Mouse (Mus musculus): Measurements from ENCODE around the gene Aig1.

Gene Aig1

DNA sequence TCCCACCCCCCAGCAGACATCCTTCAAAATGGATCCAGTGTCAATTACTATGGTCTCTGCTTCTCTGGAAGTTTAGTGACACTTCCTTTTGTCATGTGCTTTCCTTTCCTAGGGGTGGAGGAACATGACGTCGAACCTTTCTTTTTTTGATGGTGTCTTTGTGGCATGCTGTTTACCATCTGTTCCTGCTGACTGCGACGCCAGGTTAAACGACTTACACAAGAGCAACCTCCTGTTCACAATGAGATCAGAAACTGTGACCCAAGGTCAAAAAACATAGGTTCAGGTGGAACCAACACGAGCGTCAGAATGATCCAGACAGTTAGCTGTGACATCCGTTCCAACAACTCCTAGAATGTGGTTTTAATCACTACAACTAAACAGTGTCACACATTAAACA lies 166.7 kb downstream of the Aig1 start:
- DNase-seq (ENCODE audit: low spot score): no peak

GRCm38 (mm10) chr10:13696326-13696725 lies 172.5 kb downstream of the Aig1 start:
- no peak for DNase-seq (ENCODE audit: low spot score)

DNA sequence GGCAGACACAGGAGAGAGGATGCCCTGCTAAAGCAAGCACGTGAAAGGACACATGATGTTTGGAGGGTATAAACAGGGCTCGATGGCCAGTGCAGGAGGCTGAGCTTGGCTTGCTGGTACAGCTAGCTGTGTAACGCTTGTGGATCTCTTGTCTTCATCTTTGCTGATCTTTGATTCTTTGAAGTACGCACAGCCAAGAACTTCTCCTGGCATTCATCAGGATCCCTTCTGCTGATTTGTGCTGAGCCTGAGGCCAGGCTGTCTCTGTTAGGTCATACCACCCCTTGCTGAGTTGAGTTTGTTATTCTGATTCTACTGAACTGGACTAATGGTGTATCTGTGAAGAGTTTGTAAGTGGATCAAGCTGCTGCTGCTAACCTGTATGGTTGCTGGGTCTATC lies 175.5 kb downstream of the Aig1 start:
- no peak for DNase-seq (ENCODE audit: low spot score)

GRCm38 (mm10) chr10:13690773-13691172 lies 178.0 kb downstream of the Aig1 start:
- DNase-seq (ENCODE audit: low spot score): no peak

- no peak for DNase-seq (ENCODE audit: low spot score)
Observed at GRCm38 (mm10) chr10:13689841-13690590, 178.8 kb downstream of the Aig1 start.

DNA sequence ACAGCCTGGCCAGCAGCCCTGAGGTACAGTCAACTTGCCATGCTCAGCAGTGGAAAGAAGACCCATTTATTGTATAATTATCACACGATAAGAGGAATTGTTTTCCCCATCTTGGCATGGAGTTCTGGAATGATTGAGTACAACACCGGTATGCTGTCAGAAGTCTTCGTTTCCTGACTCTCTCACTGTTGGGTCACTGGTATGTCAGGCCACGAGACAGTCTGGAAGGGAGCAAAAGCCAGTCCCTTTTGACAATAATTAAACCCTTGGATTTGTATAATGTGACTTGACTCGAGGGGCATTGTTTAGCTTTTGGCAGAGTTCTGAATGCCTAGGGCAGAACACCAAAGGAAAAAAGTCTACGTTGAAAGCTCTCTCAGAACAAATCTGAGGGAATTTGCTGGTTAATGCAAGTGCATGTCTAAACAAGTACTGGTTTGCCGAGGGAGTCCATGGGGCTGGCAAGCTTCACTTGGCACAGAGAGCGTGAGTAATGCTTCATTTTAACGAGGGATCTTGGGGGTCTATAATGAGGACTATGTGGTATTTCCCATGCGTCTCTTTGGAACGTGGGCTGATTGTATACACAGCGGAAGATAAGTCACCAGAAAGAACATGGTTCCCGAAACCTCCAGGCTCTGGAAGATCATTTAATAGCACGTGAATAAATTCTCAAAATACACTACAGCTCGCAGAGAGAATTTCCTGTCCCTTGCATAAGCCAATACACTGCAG lies 180.2 kb downstream of the Aig1 start:
- DNase-seq (ENCODE audit: low spot score): no peak

DNA sequence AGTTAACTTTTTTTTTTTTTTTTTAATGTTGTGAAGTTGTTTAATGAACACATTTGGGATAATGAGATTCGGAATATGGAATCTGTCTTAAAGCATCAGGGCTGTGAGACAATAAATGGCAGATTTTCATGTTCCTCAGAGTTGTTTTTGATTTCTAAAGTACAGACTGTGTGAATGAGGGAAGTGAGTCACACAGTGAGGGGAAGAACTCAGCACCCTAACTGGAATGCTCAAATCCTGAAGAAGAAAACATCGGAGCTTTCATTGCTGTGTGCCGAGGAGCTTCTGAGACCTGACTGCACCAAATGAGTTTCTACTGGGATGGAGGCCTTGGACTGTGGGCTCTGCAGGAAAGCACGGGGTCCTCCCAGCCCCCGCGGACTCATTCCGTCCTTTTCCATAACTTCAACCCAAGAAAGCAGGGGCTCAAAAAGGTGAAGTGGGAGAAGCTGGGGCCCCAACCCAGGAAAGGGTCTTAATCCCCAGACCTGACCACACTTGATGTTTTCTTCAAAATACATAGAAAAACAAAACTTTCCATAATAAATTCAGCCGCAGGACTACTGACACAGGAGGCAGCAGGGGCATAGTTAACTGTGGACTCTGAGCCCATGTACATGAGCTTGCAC lies 181.5 kb downstream of the Aig1 start:
- no peak for DNase-seq (ENCODE audit: low spot score)

- no peak for DNase-seq (ENCODE audit: low spot score)
Observed at GRCm38 (mm10) chr10:13686127-13686526, 182.7 kb downstream of the Aig1 start.

DNA sequence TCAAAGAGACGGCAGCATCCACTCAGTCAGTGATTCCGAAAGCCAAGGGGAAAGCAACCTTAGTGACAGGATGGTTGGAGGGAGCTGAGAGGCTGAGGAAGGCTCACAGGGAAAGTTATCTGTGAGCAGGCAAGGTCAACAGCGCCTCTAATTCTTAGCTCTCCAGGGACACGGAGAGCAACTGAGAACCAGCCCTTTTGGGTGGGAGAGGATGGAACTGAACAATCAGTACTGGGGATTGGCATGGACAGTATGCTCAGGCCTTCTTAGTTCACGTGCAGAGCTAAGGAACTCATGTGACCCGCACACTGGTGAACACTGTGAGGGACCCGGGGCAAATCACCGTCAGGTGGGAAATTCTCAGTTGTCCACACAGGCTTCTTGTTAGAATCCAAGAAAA lies 183.4 kb downstream of the Aig1 start:
- DNase-seq (ENCODE audit: low spot score): no peak

- no peak for DNase-seq (ENCODE audit: low spot score)
Observed at GRCm38 (mm10) chr10:13684452-13684851, 184.3 kb downstream of the Aig1 start.

GRCm38 (mm10) chr10:13682565-13682964 lies 186.2 kb downstream of the Aig1 start:
- no peak for DNase-seq (ENCODE audit: low spot score)

DNA sequence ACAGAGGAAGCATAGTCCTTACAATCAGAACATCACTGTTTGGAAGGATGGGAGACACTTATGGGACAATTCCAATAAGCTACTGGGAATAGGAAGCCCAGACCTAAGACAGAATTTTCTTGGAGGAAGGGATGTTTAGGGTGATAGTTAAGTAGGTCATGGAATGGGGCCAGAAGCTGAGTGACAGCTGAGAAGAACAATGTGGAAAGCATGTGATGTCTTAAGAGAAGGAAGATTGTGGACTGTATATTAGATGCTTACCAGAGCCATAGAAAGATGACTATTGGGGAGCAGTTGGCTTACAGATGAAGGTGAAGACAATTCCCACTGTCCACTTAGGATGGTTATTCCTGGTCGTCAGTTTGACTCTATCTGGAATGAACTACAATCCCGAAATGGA lies 191.3 kb downstream of the Aig1 start:
- no peak for DNase-seq (ENCODE audit: low spot score)

DNA sequence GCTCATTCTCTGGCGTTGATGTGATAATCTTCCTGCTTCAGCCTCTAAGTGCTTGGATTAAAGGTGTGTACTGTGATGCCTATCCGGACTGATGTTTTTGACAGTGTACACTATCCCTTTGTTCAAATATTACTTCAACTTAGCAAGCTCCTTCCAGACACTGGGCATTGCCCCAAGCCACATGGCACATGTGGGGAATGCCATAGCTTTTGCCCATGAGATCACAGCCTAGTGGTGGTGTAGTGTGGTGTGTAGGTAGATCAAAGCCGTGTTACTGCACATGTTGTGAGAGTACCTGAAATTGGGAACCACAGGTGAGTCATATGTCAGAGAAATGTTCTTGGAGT lies 193.8 kb downstream of the Aig1 start:
- DNase-seq (ENCODE audit: low spot score): no peak

DNA sequence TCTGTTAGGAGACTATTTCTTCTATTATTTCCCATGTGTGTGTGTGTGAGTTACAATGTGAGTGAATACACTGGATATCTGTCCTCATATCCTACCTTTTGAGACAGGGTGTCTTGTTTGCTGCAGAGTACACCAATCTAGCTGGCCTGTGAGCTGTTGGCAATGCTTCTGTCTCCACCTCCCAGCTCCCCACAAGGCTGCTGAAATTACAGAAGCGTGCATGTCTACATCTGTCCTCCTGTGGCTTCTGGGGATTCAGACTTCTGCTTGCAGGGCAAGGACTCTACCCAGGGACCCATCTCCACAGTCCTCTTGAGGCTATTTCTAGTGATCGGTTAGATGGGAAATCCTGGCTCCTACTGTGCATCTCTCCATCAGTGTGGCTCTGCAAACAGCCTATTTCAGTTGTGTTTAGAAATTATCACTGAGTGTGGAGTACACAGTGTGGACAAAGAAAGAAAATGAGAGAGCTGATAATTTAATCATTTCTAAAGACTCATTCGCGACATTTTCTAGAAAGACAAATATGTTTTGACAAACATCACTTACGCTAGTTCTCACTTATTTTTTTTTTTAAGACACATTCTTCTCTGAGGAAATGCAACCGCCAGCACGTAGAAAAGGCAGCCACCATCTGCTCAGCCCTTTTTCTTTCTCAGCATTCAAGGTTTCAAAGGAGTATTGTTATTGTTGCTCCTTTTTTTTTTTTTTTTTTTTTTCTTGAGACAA lies 194.3 kb downstream of the Aig1 start:
- DNase-seq (ENCODE audit: low spot score): no peak

DNA sequence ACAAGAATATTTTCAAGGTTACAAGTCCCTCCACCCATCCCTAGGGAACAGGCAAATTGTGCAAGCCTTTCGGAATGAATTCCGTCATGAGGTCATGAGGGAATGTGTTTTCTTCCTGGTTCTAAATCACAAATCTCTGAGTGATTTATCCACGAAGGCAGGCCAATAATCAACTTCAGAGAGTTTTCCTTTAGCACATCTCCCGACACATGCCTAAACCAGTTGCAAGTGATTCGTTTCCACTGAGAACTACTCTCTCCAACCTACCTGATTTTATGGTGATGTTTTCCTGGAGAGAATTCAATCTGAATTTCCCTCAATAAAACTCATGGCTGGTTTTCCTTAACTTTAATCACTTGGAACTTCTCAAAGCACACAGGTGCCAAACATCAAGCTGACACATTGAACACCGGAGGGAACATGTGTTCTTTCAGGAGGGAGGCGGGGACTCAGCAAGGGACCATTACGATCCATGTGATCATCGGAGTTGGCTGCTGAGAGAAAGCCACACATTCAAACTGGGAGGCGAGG lies 201.5 kb downstream of the Aig1 start:
- DNase-seq (ENCODE audit: low spot score): no peak

- no peak for DNase-seq (ENCODE audit: low spot score)
Observed at GRCm38 (mm10) chr10:13663476-13663875, 205.3 kb downstream of the Aig1 start.

GRCm38 (mm10) chr10:13659778-13660177 lies 209.0 kb downstream of the Aig1 start:
- DNase-seq (ENCODE audit: low spot score): no peak

DNA sequence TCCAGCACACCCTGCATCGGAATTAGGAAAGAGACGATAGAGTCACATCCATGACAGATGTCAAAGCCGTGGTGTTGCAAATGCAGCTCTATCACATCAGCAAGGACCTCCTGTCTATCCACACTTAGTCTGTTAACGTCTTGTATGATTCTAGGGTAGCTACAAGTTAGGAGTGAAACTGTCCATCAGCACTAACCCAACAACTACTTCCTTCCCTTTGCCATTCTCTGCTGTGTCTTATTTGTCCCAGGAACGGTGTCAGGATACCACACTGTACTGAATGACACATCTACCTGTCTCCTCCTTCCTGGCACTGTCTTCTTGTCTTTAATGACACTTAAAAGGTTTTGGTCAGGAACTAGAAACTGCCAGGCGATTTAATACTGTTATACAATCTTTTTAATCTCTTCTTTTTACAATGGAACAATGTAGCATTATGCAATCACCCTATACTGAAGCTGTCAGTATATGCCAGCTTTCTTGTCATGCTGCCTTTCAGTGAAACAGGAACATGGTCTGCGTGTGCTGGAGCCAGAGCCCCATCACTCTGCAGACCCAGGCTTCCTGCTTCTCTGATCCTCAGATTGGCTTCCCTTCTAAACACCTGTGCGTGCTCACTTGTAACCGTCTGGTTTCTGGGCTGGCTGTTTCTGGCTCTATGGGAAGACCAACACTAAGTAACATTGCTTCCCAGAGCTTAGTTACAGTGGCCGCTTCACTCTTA lies 214.9 kb downstream of the Aig1 start:
- DNase-seq (ENCODE audit: low spot score): no peak

GRCm38 (mm10) chr10:13653326-13653725 lies 215.5 kb downstream of the Aig1 start:
- DNase-seq (ENCODE audit: low spot score): no peak

DNA sequence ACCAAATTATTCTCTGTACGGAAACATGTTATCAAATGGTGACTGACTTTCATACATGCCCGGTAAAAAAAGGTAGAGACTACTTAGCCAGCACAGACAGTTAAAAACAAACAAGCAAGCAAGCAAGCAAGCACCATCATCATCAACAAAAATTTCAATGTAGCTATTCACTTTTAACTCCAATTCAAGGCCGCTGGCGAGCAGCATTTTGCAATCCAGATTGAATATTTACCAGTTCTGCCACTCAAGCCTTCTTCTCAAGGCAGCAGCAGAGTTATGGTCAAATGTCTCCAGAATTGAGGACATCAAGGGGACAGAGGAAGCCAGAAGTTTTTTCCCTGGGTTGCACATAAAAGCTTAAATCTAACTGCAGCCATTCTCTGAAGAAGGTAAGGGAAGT lies 216.7 kb downstream of the Aig1 start:
- DNase-seq (ENCODE audit: low spot score): no peak

DNA sequence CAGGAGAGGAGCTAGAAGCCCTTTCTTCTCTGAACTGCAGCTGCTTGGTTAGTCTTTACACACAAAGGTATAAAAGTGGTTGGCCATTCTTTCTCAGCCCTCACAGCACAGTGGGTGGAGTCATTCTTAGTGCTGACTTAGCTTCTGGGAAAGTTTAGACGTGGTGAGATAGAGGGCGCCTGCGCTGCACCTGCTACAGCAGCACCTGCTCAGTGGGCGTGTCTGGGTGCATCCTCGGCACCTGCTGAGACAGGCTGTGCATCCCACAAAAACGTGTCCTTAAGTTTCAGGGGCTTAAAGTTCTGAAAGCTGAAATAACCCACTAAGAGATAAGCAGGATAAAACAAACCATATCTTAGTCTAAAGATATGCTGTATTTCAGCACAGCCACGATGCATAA lies 227.0 kb downstream of the Aig1 start:
- DNase-seq (ENCODE audit: low spot score): no peak

DNA sequence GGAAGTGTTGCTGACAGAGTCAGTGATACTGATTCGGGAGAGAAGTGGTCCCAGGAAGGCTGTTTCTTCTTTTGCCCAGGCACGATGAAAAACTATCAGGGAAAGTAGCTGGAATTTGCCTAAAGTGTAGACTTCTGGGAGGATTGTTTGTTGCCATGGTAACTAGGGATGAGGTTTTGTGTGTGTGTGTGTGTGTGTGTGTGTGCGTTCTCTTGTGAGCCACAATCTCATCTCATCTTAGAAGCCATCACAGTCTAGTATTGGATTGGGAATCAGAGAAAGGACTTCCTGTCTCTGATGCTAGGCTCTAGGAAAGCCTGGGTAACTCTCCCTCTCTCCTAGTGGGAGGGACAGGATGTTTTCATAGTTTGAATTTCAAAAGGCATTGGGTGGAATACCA lies 237.0 kb downstream of the Aig1 start:
- no peak for DNase-seq (ENCODE audit: low spot score)
